Comparison of ENCODE assay signal across 11 mouse cellular contexts in genomic region chr17:54298934-54299333, GRCm38 (mm10). TPM values are rescaled to one million over a fixed set of nuclear protein-coding genes. Genes with fewer than 3 reads are reported as not detected.
A peak's percentile ranks its signal among the peaks of the same experiment; 100 is the strongest.
DNase-seq lines count a peak whose midpoint lies in the region; ATAC-seq lines count a peak whose summit lies in the region.
"Had no signal": no experiment of that assay in that cellular context is flagged by ENCODE, and none has a peak within 500 bp of the region (broad histone marks: within the 10 kb centered on the region; RNA-seq: fewer than 3 reads in every experiment).

Gene Slc5a7 (minus strand): TSS chr17:54299034.

- WGBS in kidney, embryonic 15.5 days, result 81% methylated on average over 1 of the region's 1 CpGs
- WGBS in embryonic facial prominence, embryonic 13.5 days, result 26% methylated on average over 1 of the region's 1 CpGs
- WGBS in intestine, embryonic 14.5 days, result 70% methylated on average over 1 of the region's 1 CpGs
- 64% methylated on average over 1 of the region's 1 CpGs for WGBS in neural tube, embryonic 12.5 days

- no peak for DNase-seq in kidney, adult 18-20 months
- DNase-seq in intestine, embryonic 14.5 days (ENCODE audit: low spot score), result no peak
- DNase-seq in gastrocnemius, postnatal 25 days, result no peak
- no peak for DNase-seq in thymus, postnatal 14 days
- DNase-seq in right cerebral cortex, postnatal 25 days, result no peak
- DNase-seq: adrenal gland, postnatal 25 days had no signal

- H3K4me2 ChIP-seq in kidney, embryonic 15.5 days, result peak within 1 kb of the TSS; percentile 91
- peak within 1 kb of the TSS; percentile 93 for H3K4me2 ChIP-seq in embryonic facial prominence, embryonic 13.5 days
- peak within 1 kb of the TSS; percentile 74 for H3K4me2 ChIP-seq in intestine, embryonic 14.5 days (ENCODE audit: low read length)
- peak within 1 kb of the TSS; percentile 84 for H3K4me2 ChIP-seq in neural tube, embryonic 12.5 days (replicated peaks)

- H3K27ac ChIP-seq in kidney, embryonic 15.5 days, result no peak within 1 kb of the TSS
- no peak within 1 kb of the TSS for H3K27ac ChIP-seq in embryonic facial prominence, embryonic 13.5 days
- H3K27ac ChIP-seq in intestine, embryonic 14.5 days (ENCODE audit: low read depth), result no peak within 1 kb of the TSS
- H3K27ac ChIP-seq in neural tube, embryonic 12.5 days, result no peak within 1 kb of the TSS

- ATAC-seq in kidney, embryonic 15.5 days (replicated peaks; ENCODE audit: low FRiP score), result no peak
- ATAC-seq in embryonic facial prominence, embryonic 13.5 days (ENCODE audit: insufficient number of reproducible peaks, insufficient read depth, low FRiP score, low TSS enrichment, low read depth), result no peak
- no peak for ATAC-seq in intestine, embryonic 14.5 days (replicated peaks; ENCODE audit: low FRiP score, low TSS enrichment, low read depth)
- no peak for ATAC-seq in neural tube, embryonic 12.5 days (ENCODE audit: low FRiP score, low read depth)

- H3K9ac ChIP-seq in kidney, embryonic 15.5 days, result peak within 1 kb of the TSS; percentile 35; the same call in 1 of the 2 replicates
- peak within 1 kb of the TSS; percentile 68 for H3K9ac ChIP-seq in embryonic facial prominence, embryonic 13.5 days
- peak within 1 kb of the TSS; percentile 39 for H3K9ac ChIP-seq in intestine, embryonic 14.5 days (ENCODE audit: low read length)
- peak within 1 kb of the TSS; percentile 52 for H3K9ac ChIP-seq in neural tube, embryonic 12.5 days

- peaks cover 8% of the 10 kb centered on the region for H3K4me1 ChIP-seq in kidney, embryonic 15.5 days
- no peaks in the 10 kb centered on the region for H3K4me1 ChIP-seq in embryonic facial prominence, embryonic 13.5 days
- no peaks in the 10 kb centered on the region for H3K4me1 ChIP-seq in intestine, embryonic 14.5 days (replicated peaks; ENCODE audit: control insufficient read depth, insufficient read depth, low read length)
- H3K4me1 ChIP-seq in neural tube, embryonic 12.5 days, result no peaks in the 10 kb centered on the region; the same call in 1 of the 2 replicates

- peaks cover 10% of the 10 kb centered on the region; the same call in 1 of the 2 replicates for H3K27me3 ChIP-seq in kidney, embryonic 15.5 days
- H3K27me3 ChIP-seq in embryonic facial prominence, embryonic 13.5 days, result peaks cover 19% of the 10 kb centered on the region; the same call in 1 of the 2 replicates
- H3K27me3 ChIP-seq in intestine, embryonic 14.5 days (replicated peaks; ENCODE audit: control insufficient read depth, insufficient read depth, low read length), result peaks cover 11% of the 10 kb centered on the region
- no peaks in the 10 kb centered on the region; the same call in 1 of the 2 replicates for H3K27me3 ChIP-seq in neural tube, embryonic 12.5 days (replicated peaks)
- H3K27me3 ChIP-seq: CH12.LX had no signal

- peak within 1 kb of the TSS; percentile 44 for H3K4me3 ChIP-seq in kidney, embryonic 15.5 days (replicated peaks)
- peak within 1 kb of the TSS; percentile 53 for H3K4me3 ChIP-seq in embryonic facial prominence, embryonic 13.5 days
- peak within 1 kb of the TSS; percentile 38 for H3K4me3 ChIP-seq in intestine, embryonic 14.5 days (ENCODE audit: low read depth, low read length)
- peak within 1 kb of the TSS; percentile 41 for H3K4me3 ChIP-seq in neural tube, embryonic 12.5 days

- no peaks in the 10 kb centered on the region for H3K9me3 ChIP-seq in kidney, embryonic 15.5 days (replicated peaks)
- H3K9me3 ChIP-seq in embryonic facial prominence, embryonic 13.5 days, result no peaks in the 10 kb centered on the region
- H3K9me3 ChIP-seq in intestine, embryonic 14.5 days (ENCODE audit: control insufficient read depth, low read length), result no peaks in the 10 kb centered on the region
- H3K9me3 ChIP-seq in neural tube, embryonic 12.5 days, result no peaks in the 10 kb centered on the region

- no peaks in the 10 kb centered on the region for H3K36me3 ChIP-seq in kidney, embryonic 15.5 days
- H3K36me3 ChIP-seq in embryonic facial prominence, embryonic 13.5 days, result no peaks in the 10 kb centered on the region
- H3K36me3 ChIP-seq in intestine, embryonic 14.5 days (ENCODE audit: control insufficient read depth, insufficient read depth, low read length), result no peaks in the 10 kb centered on the region
- H3K36me3 ChIP-seq in neural tube, embryonic 12.5 days, result no peaks in the 10 kb centered on the region

RNA-seq across cellular contexts. Expression of gene Slc5a7, which starts in this region (rescaled TPM):
- 0.14 and 0.26 TPM in 2 replicates for polyA plus RNA-seq in kidney, embryonic 15.5 days (2015; fragmentation: Nextera tagmentation; extraction: Ambion mirVana)
- polyA plus RNA-seq in embryonic facial prominence, embryonic 13.5 days (2015; fragmentation: Nextera tagmentation; extraction: Ambion mirVana), result 1.3 and 1.8 TPM in 2 replicates
- 3.2 and 3.4 TPM in 2 replicates for polyA plus RNA-seq in intestine, embryonic 14.5 days (2014; fragmentation: Nextera tagmentation; extraction: Ambion mirVana)
- 7.5 and 8.5 TPM in 2 replicates for polyA plus RNA-seq in neural tube, embryonic 12.5 days (2016; fragmentation: Nextera tagmentation; extraction: Ambion mirVana)
- not detected for total RNA-seq in gastrocnemius, postnatal 25 days (2021)
- total RNA-seq: adrenal gland, postnatal 25 days; CH12.LX; neutrophil, adult 5-6 weeks had no signal
